Mouse (Mus musculus) E14TG2a.4 (cell line): ENCODE measurements at regions not wholly inside any gene's neighbourhood (a gene's known extent, or its start where the extent isn't known, plus 50 kb on each side); places are given as distances from the start of the nearest gene placed in this dataset.

Experiments
- H3K27me3 ChIP-seq: 2 replicates; pipeline ENCODE4 v1.6.1; 2014; ENCODE audit warnings: low read length, control low read depth; ENCODE audit not compliant: insufficient read depth
- H3K36me3 ChIP-seq: 2 replicates; pipeline ENCODE4 v1.6.1; 2014; ENCODE audit warnings: low read length, control low read depth; ENCODE audit not compliant: insufficient read depth
- H3K4me1 ChIP-seq: replicated peaks from 2 replicates; pipeline ENCODE4 v1.6.1; 2014; ENCODE audit warnings: low read depth, low read length, control low read depth
- H3K4me3 ChIP-seq: replicated peaks from 2 replicates; pipeline ENCODE4 v1.5.1; 2014; ENCODE audit warnings: mild to moderate bottlenecking, low read length
- H3K9me3 ChIP-seq: 2 replicates; pipeline ENCODE4 v1.6.1; 2014; ENCODE audit warnings: low read length, control low read depth
- CTCF ChIP-seq: conservative IDR thresholded peaks from 2 replicates; pipeline ENCODE4 v1.5.1; 2014; ENCODE audit warnings: low read length
- NANOG ChIP-seq: IDR thresholded peaks from 2 replicates; pipeline ENCODE4 v1.6.1; 2014; ENCODE audit warnings: borderline replicate concordance, low read length, mixed read lengths
- POU5F1 ChIP-seq: IDR thresholded peaks from 2 replicates; pipeline ENCODE4 v1.6.1; 2014; ENCODE audit warnings: low read length, borderline replicate concordance

- Histone ChIP-seq H3K4me3 (no peak overlapping the region), H3K9me3 (no peaks in the 10 kb centered on the region), H3K4me1 (peaks cover 7% of the 10 kb centered on the region; the same call in 1 of the 2 replicates), H3K27me3 (peaks cover 18% of the 10 kb centered on the region), H3K36me3 (no peaks in the 10 kb centered on the region)
- TF ChIP-seq POU5F1 (no peak), NANOG (no peak), CTCF (no peak)
These were observed 192.6 kb downstream of the Rybp start for GRCm38 (mm10) chr6:100094653-100095217.

GRCm38 (mm10) chr6:100092870-100093269, 194.4 kb downstream of the Rybp start:
- H3K27me3 ChIP-seq, result peaks cover 18% of the 10 kb centered on the region
- no peaks in the 10 kb centered on the region for H3K36me3 ChIP-seq
- no peaks in the 10 kb centered on the region for H3K9me3 ChIP-seq
- H3K4me3 ChIP-seq, result no peak overlapping the region
- H3K4me1 ChIP-seq, result peaks cover 7% of the 10 kb centered on the region; the same call in 1 of the 2 replicates
- TF ChIP-seq POU5F1 (no peak), CTCF (no peak), NANOG (no peak)

GRCm38 (mm10) chr6:100091815-100092214, 195.5 kb downstream of the Rybp start:
- TF ChIP-seq NANOG (no peak), CTCF (no peak), POU5F1 (no peak)
- Histone ChIP-seq H3K4me3 (no peak overlapping the region), H3K27me3 (peaks cover 17% of the 10 kb centered on the region), H3K4me1 (peaks cover 3% of the 10 kb centered on the region; the same call in 1 of the 2 replicates), H3K9me3 (no peaks in the 10 kb centered on the region), H3K36me3 (no peaks in the 10 kb centered on the region)

GRCm38 (mm10) chr6:100088576-100088975, 198.7 kb downstream of the Rybp start:
- Histone ChIP-seq H3K27me3 (peaks cover 22% of the 10 kb centered on the region; the same call in 1 of the 2 replicates), H3K36me3 (no peaks in the 10 kb centered on the region), H3K4me3 (no peak overlapping the region), H3K4me1 (peaks cover 6% of the 10 kb centered on the region), H3K9me3 (peaks cover 7% of the 10 kb centered on the region; the same call in 1 of the 2 replicates)
- no peak for TF ChIP-seq POU5F1
- TF ChIP-seq CTCF, result no peak
- no peak for TF ChIP-seq NANOG

- Histone ChIP-seq H3K36me3 (no peaks in the 10 kb centered on the region), H3K9me3 (peaks cover 7% of the 10 kb centered on the region; the same call in 1 of the 2 replicates)
- no peak for TF ChIP-seq CTCF
- no peak for TF ChIP-seq NANOG
- TF ChIP-seq POU5F1, result no peak
These were observed 200.5 kb downstream of the Rybp start for GRCm38 (mm10) chr6:100086807-100087206.

GRCm38 (mm10) chr6:100085981-100086380, 201.3 kb downstream of the Rybp start:
- Histone ChIP-seq H3K4me1 (peaks cover 6% of the 10 kb centered on the region), H3K36me3 (no peaks in the 10 kb centered on the region), H3K4me3 (no peak overlapping the region), H3K9me3 (peaks cover 7% of the 10 kb centered on the region; the same call in 1 of the 2 replicates), H3K27me3 (peaks cover 12% of the 10 kb centered on the region; the same call in 1 of the 2 replicates)
- TF ChIP-seq NANOG (peak; percentile 64), CTCF (no peak)

More at GRCm38 (mm10) chr6:100086807-100087206, 200.5 kb downstream of the Rybp start:
- Histone ChIP-seq H3K4me1 (peaks cover 6% of the 10 kb centered on the region), H3K4me3 (no peak overlapping the region), H3K27me3 (peaks cover 12% of the 10 kb centered on the region; the same call in 1 of the 2 replicates)

GRCm38 (mm10) chr6:100083868-100084477, 203.3 kb downstream of the Rybp start:
- Histone ChIP-seq H3K4me3 (no peak overlapping the region), H3K4me1 (peaks cover 6% of the 10 kb centered on the region), H3K9me3 (peaks cover 7% of the 10 kb centered on the region; the same call in 1 of the 2 replicates), H3K27me3 (0 out of 2 replicates have a peak, but pooled peaks cover 9% of the 10 kb centered on the region), H3K36me3 (no peaks in the 10 kb centered on the region)
- TF ChIP-seq POU5F1 (no peak), NANOG (no peak), CTCF (no peak)

- H3K4me1 ChIP-seq, result peaks cover 6% of the 10 kb centered on the region
- TF ChIP-seq CTCF, result no peak
- TF ChIP-seq POU5F1, result no peak
- no peak for TF ChIP-seq NANOG
- H3K27me3 ChIP-seq, result 0 out of 2 replicates have a peak, but pooled peaks cover 9% of the 10 kb centered on the region
- H3K36me3 ChIP-seq, result no peaks in the 10 kb centered on the region
- peaks cover 7% of the 10 kb centered on the region; the same call in 1 of the 2 replicates for H3K9me3 ChIP-seq
- no peak overlapping the region for H3K4me3 ChIP-seq
These were observed 204.2 kb downstream of the Rybp start for GRCm38 (mm10) chr6:100083127-100083526.

- Histone ChIP-seq H3K4me1 (peaks cover 16% of the 10 kb centered on the region), H3K9me3 (peaks cover 6% of the 10 kb centered on the region; the same call in 1 of the 2 replicates), H3K4me3 (no peak overlapping the region), H3K36me3 (no peaks in the 10 kb centered on the region), H3K27me3 (0 out of 2 replicates have a peak, but pooled peaks cover 9% of the 10 kb centered on the region)
- no peak for TF ChIP-seq CTCF
- TF ChIP-seq NANOG, result no peak
- no peak for TF ChIP-seq POU5F1
These were observed 212.5 kb downstream of the Rybp start for GRCm38 (mm10) chr6:100074672-100075335.
